Mouse (Mus musculus) limb, embryonic 14.5 days (tissue): Measurements from ENCODE around the gene Zbtb7a. TPM values are rescaled to one million over a fixed set of nuclear protein-coding genes. Genes with fewer than 3 reads are reported as not detected.
"Not testable (repeated sequence)": the region's sequence is repeated elsewhere in the genome, so short reads cannot be mapped to it uniquely, and the experiment has no call there.

Experiments used
- ATAC-seq: fragments of 200-750 bp; cut with Nextera tagmentation; 2 replicates; pipeline ENCODE4 v1.8.0; 2017; ENCODE audit warnings: low read depth, moderate number of reproducible peaks, moderate TSS enrichment; ENCODE audit not compliant: low FRiP score
- DNase-seq: peaks from one replicate; pipeline ENCODE4 v3.0.0-alpha.2; 2015; ENCODE audit warnings: low spot score
- H3K27ac ChIP-seq: fragments of 300-500 bp; sonication (generic); replicated peaks from 2 replicates; pipeline ENCODE4 v1.5.1; 2014; ENCODE audit warnings: low read depth, mild to moderate bottlenecking, low read length, moderate library complexity, mixed read lengths
- H3K27me3 ChIP-seq: fragments of 300-500 bp; sonication (generic); 2 replicates; pipeline ENCODE4 v1.6.1; 2014; ENCODE audit warnings: low read length, mixed read lengths; ENCODE audit not compliant: control insufficient read depth, insufficient read depth
- H3K36me3 ChIP-seq: fragments of 300-500 bp; sonication (generic); 2 replicates; pipeline ENCODE4 v1.6.1; 2014; ENCODE audit warnings: mild to moderate bottlenecking, low read length, moderate library complexity, mixed read lengths; ENCODE audit not compliant: control insufficient read depth, insufficient read depth
- H3K4me1 ChIP-seq: fragments of 300-500 bp; sonication (generic); 2 replicates; pipeline ENCODE4 v1.6.1; 2014; ENCODE audit warnings: antibody characterized with exemption, low read length, mixed read lengths; ENCODE audit not compliant: control insufficient read depth, insufficient read depth
- H3K4me2 ChIP-seq: fragments of 300-500 bp; sonication (generic); replicated peaks from 2 replicates; pipeline ENCODE4 v1.6.1; 2014; ENCODE audit warnings: low read depth, mild to moderate bottlenecking, low read length, moderate library complexity; ENCODE audit not compliant: severe bottlenecking
- H3K4me3 ChIP-seq: fragments of 300-500 bp; sonication (generic); replicated peaks from 2 replicates; pipeline ENCODE4 v1.5.1; 2014; ENCODE audit warnings: low read length
- H3K9ac ChIP-seq: fragments of 300-500 bp; sonication (generic); 2 replicates; pipeline ENCODE4 v1.6.1; 2014; ENCODE audit warnings: mild to moderate bottlenecking, low read depth, low read length, moderate library complexity; ENCODE audit not compliant: severe bottlenecking
- H3K9me3 ChIP-seq: fragments of 300-500 bp; sonication (generic); 2 replicates; pipeline ENCODE4 v1.6.1; 2016; ENCODE audit warnings: low read length; ENCODE audit not compliant: control insufficient read depth
- POLR2A ChIP-seq: fragments of 200-500 bp; IDR thresholded peaks from 2 replicates; pipeline ENCODE4 v1.8.0; 2012; ENCODE audit warnings: inconsistent platforms, mild to moderate bottlenecking, moderate library complexity, borderline replicate concordance; ENCODE audit not compliant: insufficient read depth, insufficient read length; ENCODE audit errors: extremely low read depth
- WGBS: fragments of 180-500 bp; shearing (Covaris S2); extraction: QIAGEN DNeasy Blood & Tissue Kit; methylation state at CpG from one replicate; pipeline ENCODE4 v1.1.7; 2014; 5-methylcytosine and 5-hydroxymethylcytosine counted together
- polyA plus RNA-seq, 2 experiments: library from polyadenylated mRNA; depleted of rRNA in 1 of 2; stranded (reverse) in 1 of 2; unstranded in 1 of 2; fragments of >200 nt; fragmentation: Nextera tagmentation in 1 of 2; extraction: Ambion mirVana in 1 of 2; gene quantifications; 2 replicates each; pipeline versions ENCODE4 v1.2.1 to v1.2.3; 2012 to 2014

Gene Zbtb7a
- polyA plus RNA-seq, 2 experiments = 17.7 to 35.9 TPM

DNA sequence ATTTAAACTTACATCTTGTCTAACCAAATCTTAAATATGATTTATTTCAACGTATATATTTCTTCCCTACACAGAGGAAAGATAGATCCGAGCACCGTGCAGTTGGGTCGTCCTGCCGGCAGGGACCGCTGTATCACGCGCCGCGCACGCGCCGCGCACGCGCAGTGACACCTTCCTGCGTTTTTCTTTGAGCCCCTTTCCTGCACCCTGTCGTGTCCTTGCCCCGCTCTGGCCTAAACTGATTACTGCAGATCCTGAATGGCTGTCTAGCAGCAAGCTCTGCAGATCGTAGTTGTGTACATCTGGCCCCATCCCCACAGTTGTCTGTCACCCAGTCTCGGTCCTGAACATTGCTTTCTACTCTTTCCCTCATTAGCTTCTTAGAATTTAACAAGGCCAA is 38.1 kb downstream of the Zbtb7a start:
- Histone ChIP-seq H3K9ac (peak overlapping the region; percentile 9; the same call in 1 of the 2 replicates), H3K4me1 (peaks cover 33% of the 10 kb centered on the region), H3K27ac (peak overlapping the region; percentile 74), H3K9me3 (no peaks in the 10 kb centered on the region), H3K4me2 (peak overlapping the region; percentile 37), H3K36me3 (peaks cover 11% of the 10 kb centered on the region), H3K4me3 (peak overlapping the region; percentile 12; the same call in 1 of the 2 replicates), H3K27me3 (no peaks in the 10 kb centered on the region)
- ATAC-seq = peak; percentile 16; the same call in 1 of the 2 replicates
- TF ChIP-seq POLR2A = no peak
- peak; percentile 85 for DNase-seq
- 5% methylated on average over 21 of the region's 21 CpGs for WGBS

DNA sequence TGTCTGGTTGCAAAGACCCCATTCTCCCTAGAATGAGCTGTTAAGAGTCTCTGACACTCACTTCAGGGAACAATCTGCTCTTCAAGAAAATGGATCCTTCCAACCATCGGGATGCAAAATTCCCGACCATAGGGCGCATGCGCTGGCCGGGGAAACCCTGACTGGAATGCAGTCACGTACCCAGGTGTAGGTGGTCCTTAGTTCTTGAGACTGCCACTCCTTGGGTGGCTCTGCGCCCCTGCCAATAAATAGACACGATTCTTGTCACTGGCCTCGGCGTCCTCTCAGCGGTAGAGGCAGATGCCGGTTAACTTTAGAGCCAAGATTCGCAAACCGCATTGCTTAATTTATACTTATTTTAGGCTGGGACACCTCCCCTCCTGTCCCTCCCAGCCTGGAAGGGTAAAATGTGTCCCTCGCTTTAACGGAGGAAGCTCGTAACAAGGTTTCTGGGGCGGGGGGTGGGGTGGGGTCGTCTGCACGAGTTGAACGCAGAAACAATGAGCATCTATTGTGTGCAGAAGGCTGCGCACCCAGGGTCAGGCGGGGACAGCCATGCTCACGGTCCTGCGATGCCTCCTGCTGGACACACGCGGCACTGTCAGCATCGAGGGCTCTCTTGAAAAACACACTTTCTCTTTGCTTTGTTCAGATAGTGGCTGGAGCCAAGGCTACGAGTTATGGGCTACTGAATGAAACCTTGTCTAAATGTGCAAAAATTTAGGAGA is 39.8 kb downstream of the Zbtb7a start:
- peaks cover 33% of the 10 kb centered on the region for H3K4me1 ChIP-seq
- peak; percentile 36; the same call in 1 of the 2 replicates for TF ChIP-seq POLR2A
- H3K9me3 ChIP-seq = no peaks in the 10 kb centered on the region
- WGBS = 3% methylated on average over 29 of the region's 29 CpGs
- peak overlapping the region; percentile 37 for H3K4me3 ChIP-seq
- ATAC-seq = peak; percentile 62
- H3K27ac ChIP-seq = peak overlapping the region; percentile 84
- H3K27me3 ChIP-seq = no peaks in the 10 kb centered on the region
- H3K4me2 ChIP-seq = peak overlapping the region; percentile 62
- H3K9ac ChIP-seq = peak overlapping the region; percentile 52
- H3K36me3 ChIP-seq = peaks cover 28% of the 10 kb centered on the region
- DNase-seq = peak; percentile 84

- WGBS = 6% methylated on average over 4 of the region's 4 CpGs
- not testable (repeated sequence) for H3K9ac ChIP-seq, H3K9me3 ChIP-seq, ATAC-seq, H3K27me3 ChIP-seq, DNase-seq
- Histone ChIP-seq H3K4me1 (peaks cover 33% of the 10 kb centered on the region), H3K36me3 (peaks cover 33% of the 10 kb centered on the region), H3K4me3 (peak overlapping the region; percentile 37; the same call in 1 of the 2 replicates), H3K27ac (peak overlapping the region; percentile 84), H3K4me2 (peak overlapping the region; percentile 97)
Observed at GRCm38 (mm10) chr10:81175345-81175701, 40.3 kb downstream of the Zbtb7a start.

DNA sequence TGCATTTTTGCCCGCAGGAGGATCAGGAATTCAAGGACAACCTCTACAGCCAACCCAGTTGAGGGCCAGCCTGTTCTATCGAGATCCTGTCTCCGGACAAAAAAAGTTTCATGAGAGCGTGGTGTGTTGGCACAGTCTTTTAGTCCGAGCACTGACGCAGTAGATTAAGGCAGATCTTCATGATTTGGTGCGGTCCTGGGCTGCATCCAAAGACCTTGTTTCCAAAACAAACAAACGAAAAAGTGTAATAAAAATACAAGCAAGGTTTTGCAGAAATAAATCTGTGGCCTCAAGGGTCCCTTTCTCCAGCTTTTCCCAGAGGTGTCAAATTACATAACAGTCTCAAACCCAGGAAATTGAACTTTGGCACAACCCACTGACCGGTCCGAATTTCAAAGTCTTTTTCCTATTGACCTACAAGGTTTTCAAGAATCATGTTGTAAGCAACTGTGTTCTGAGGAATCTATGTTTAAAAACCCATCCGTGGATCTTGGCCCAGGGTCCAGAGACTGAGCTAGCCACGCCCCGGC is 41.0 kb downstream of the Zbtb7a start:
- no peaks in the 10 kb centered on the region for H3K9me3 ChIP-seq
- DNase-seq (no peak), ATAC-seq (peak; percentile 30)
- H3K4me1 ChIP-seq = peaks cover 33% of the 10 kb centered on the region
- no peak overlapping the region for H3K9ac ChIP-seq
- H3K4me2 ChIP-seq = peak overlapping the region; percentile 97
- TF ChIP-seq POLR2A = no peak
- peaks cover 40% of the 10 kb centered on the region for H3K36me3 ChIP-seq
- no peaks in the 10 kb centered on the region for H3K27me3 ChIP-seq
- 3% methylated on average over 13 of the region's 13 CpGs for WGBS
- peak overlapping the region; percentile 84 for H3K27ac ChIP-seq
- peak overlapping the region; percentile 98 for H3K4me3 ChIP-seq

DNA sequence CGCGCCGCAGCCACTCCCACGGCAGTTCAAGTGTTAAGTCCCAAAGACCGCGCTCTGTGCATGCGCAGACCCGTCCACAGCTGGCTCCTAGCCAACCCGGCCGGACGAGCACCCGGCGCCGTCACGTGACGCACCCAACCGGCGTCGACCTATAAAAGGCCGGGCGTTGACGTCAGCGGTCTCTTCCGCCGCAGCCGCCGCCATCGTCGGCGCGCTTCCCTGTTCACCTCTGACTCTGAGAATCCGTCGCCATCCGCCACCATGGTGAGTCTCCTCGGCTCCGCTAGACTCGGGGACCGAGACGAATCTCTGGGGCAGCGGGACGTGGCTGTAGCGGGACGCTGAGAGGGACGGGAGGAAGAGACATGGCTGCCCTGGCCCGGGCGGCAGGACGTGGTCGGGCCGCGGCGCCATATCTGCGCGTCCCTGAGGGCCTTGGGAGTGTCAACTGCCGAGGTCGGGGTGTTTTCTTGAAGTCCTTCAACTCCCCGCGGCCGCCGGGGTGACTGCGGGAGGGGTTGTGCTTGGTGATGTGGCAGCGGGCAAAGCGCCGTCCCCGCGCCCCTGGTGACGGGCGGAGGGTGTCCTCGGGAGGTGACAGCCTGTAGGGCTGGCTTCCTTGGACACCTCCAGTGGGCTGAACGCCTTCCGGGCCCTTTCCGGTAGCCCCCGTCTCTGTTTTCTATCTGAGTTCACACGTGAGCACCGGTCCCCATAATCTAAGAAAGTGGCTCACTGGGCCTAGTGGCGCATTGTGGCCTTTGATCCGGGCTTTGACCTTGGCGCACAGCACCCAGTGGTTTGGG is 41.6 kb downstream of the Zbtb7a start, which contains the start of gene Eef2:
TSS of gene Eef2 (plus strand) at position 166 of the 806 bp plus-strand sequence.
- H3K4me3 ChIP-seq = peak within 1 kb of the TSS; percentile 98
- no peaks in the 10 kb centered on the region for H3K9me3 ChIP-seq
- H3K4me1 ChIP-seq = peaks cover 33% of the 10 kb centered on the region
- TF ChIP-seq POLR2A = peak; percentile 98
- peak within 1 kb of the TSS; percentile 99 for H3K9ac ChIP-seq
- H3K36me3 ChIP-seq = peaks cover 47% of the 10 kb centered on the region
- H3K27ac ChIP-seq = peak within 1 kb of the TSS; percentile 91
- DNase-seq (peak; percentile 97), ATAC-seq (peak; percentile 88)
- H3K27me3 ChIP-seq = no peaks in the 10 kb centered on the region
- WGBS = under 1% methylated on average over 60 of the region's 77 CpGs
- H3K4me2 ChIP-seq = peak within 1 kb of the TSS; percentile 97
